Mouse (Mus musculus) erythroblast, embryonic 14.5 days (primary cell): ENCODE data around the gene Thy1.

Source experiments
- GATA1 ChIP-seq: IDR thresholded peaks from 2 replicates; pipeline ENCODE4 v1.6.1; 2012; ENCODE audit warnings: low read length, inconsistent platforms, mixed read lengths
- TAL1 ChIP-seq: IDR thresholded peaks from 3 replicates; pipeline ENCODE4 v1.6.1; 2012; ENCODE audit warnings: low read length, inconsistent platforms, mixed read lengths

- TF ChIP-seq GATA1 (no peak), TAL1 (no peak)
Measured at GRCm38 (mm10) chr9:44080953-44081352, 37.8 kb downstream of the Thy1 start.
